Mouse (Mus musculus) neural tube, embryonic 13.5 days (tissue): ENCODE results near the gene Hist1h3d. TPM values are rescaled to one million over a fixed set of nuclear protein-coding genes. Genes with fewer than 3 reads are reported as not detected.
"Not testable (repeated sequence)": the region's sequence is repeated elsewhere in the genome, so short reads cannot be mapped to it uniquely, and the experiment has no call there.

Experiments
- ATAC-seq: fragments of 200-750 bp; cut with Nextera tagmentation; 2 replicates; pipeline ENCODE4 v1.8.0; 2017; ENCODE audit warnings: low read depth, mild to moderate bottlenecking, moderate TSS enrichment, moderate library complexity
- H3K27ac ChIP-seq: fragments of 300-500 bp; sonication (generic); replicated peaks from 2 replicates; pipeline ENCODE4 v1.5.1; 2015; ENCODE audit warnings: moderate library complexity, mild to moderate bottlenecking, inconsistent platforms
- H3K27me3 ChIP-seq: fragments of 300-500 bp; sonication (generic); 2 replicates; pipeline ENCODE4 v1.6.1; 2015; ENCODE audit warnings: mild to moderate bottlenecking, inconsistent platforms
- H3K36me3 ChIP-seq: fragments of 300-500 bp; sonication (generic); 2 replicates; pipeline ENCODE4 v1.6.1; 2015; ENCODE audit warnings: mild to moderate bottlenecking, inconsistent platforms
- H3K4me1 ChIP-seq: fragments of 300-500 bp; sonication (generic); replicated peaks from 2 replicates; pipeline ENCODE4 v1.6.1; 2015; ENCODE audit warnings: inconsistent platforms
- H3K4me2 ChIP-seq: fragments of 300-500 bp; sonication (generic); 2 replicates; pipeline ENCODE4 v1.6.1; 2015; ENCODE audit warnings: inconsistent platforms, mild to moderate bottlenecking, moderate library complexity
- H3K4me3 ChIP-seq: fragments of 300-500 bp; sonication (generic); 2 replicates; pipeline ENCODE4 v1.5.1; 2015; ENCODE audit warnings: mild to moderate bottlenecking, inconsistent platforms
- H3K9ac ChIP-seq: fragments of 300-500 bp; sonication (generic); 2 replicates; pipeline ENCODE4 v1.6.1; 2015; ENCODE audit warnings: moderate library complexity, mild to moderate bottlenecking, inconsistent platforms
- H3K9me3 ChIP-seq: fragments of 300-500 bp; sonication (generic); 2 replicates; pipeline ENCODE4 v1.6.1; 2016; ENCODE audit warnings: inconsistent platforms
- WGBS: fragments of 180-500 bp; shearing (Covaris S2); methylation state at CpG from one replicate; pipeline ENCODE4 v1.1.7; 2015; 5-methylcytosine and 5-hydroxymethylcytosine counted together
- polyA plus RNA-seq: library from polyadenylated mRNA; unstranded; fragments of >200 nt; fragmentation: Nextera tagmentation; extraction: Ambion mirVana; gene quantifications from 2 replicates; pipeline ENCODE4 v1.2.1, GENCODE M21; 2015

Gene Hist1h3d
- polyA plus RNA-seq, 1 experiment from 2014 or later: 2.0 TPM

- Histone ChIP-seq H3K27ac (peak overlapping the region; percentile 74), H3K4me1 (peaks cover 48% of the 10 kb centered on the region), H3K9ac (peak overlapping the region; percentile 61), H3K4me3 (peak overlapping the region; percentile 59), H3K9me3 (no peaks in the 10 kb centered on the region), H3K4me2 (peak overlapping the region; percentile 74), H3K36me3 (no peaks in the 10 kb centered on the region), H3K27me3 (no peaks in the 10 kb centered on the region)
- no peak for ATAC-seq
- WGBS: under 1% methylated on average over 15 of the region's 15 CpGs
These were observed 41.0 kb upstream of the Hist1h3d start for GRCm38 (mm10) chr13:23534368-23535131.

DNA sequence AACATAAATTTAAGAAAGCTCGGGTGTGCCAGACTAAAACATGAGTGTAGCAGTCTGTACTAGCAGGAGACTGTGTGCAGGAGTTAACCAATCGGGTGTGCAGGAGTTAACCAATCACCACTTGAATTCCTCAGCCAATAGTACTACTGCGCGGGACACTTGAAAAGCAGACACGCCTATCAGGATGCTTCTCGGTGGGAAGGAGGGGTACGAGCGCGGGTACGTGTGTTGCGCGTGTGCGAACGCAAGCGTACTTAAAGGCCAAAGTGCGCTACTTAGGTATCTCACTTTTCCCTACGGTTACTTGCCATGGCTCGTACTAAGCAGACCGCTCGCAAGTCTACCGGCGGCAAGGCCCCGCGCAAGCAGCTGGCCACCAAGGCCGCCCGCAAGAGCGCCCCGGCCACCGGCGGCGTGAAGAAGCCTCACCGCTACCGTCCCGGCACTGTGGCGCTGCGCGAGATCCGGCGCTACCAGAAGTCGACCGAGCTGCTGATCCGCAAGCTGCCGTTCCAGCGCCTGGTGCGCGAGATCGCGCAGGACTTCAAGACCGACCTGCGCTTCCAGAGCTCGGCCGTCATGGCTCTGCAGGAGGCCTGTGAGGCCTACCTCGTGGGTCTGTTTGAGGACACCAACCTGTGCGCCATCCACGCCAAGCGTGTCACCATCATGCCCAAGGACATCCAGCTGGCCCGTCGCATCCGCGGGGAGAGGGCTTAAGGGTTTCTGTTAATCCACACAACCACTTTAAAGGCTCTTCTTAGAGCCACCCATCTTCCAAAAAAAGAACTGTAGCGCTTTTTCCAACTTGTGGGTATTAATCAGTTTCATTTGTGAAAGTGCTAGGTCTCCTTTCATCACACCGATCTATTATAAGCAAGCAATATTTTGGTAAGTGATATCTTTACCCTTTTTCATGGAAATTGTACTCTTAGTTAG, 40.2 kb upstream of the Hist1h3d start, which contains the start of gene Hist1h3g:
TSS of gene Hist1h3g (plus strand) at position 286 of the 939 bp plus-strand sequence.
- not testable (repeated sequence) for H3K27me3 ChIP-seq, H3K9me3 ChIP-seq, H3K36me3 ChIP-seq
- under 1% methylated on average over 53 of the region's 62 CpGs for whole genome bisulfite sequencing
- ATAC-seq: peak; percentile 89
- Histone ChIP-seq H3K4me3 (peak within 1 kb of the TSS; percentile 59), H3K4me1 (peaks cover 42% of the 10 kb centered on the region), H3K27ac (peak within 1 kb of the TSS; percentile 74), H3K9ac (peak within 1 kb of the TSS; percentile 61), H3K4me2 (peak within 1 kb of the TSS; percentile 74)

DNA sequence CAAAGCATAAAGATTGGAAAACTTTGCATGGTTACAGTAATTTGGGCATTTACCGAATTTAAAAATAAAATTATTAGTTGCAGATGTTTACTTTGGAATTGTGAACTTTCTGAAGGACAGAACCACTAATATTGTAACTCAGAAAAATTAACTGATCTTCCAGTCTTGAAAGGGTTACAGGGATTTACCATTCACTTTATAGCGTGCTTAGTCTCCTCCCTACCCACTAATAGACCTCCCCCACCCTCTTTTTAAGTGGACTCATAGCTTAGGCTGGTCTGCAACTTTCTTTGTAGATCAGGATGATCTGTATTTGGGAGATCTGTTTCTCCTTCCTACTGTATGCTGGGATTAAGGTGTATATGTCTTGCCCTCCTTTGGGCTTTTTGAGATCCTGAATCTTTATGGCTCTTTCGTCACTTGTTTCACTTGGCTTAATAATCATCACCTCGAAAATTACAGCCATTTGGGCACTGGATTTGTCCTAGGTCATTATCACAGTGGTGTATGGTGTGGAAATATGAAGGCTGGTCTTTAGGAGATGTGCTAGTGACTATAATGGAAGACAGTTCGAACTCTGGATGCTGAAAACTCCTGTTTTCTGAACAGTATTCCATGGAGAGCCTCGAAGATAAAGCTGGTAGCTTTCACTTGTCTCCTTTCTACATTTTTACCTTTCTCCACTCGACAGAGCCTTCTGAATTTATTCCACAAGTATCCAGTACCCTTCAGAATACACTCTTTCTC, 39.3 kb upstream of the Hist1h3d start:
- H3K9ac ChIP-seq: peak overlapping the region; percentile 55; the same call in 1 of the 2 replicates
- no peaks in the 10 kb centered on the region for H3K9me3 ChIP-seq
- ATAC-seq: no peak
- H3K4me2 ChIP-seq: peak overlapping the region; percentile 74
- H3K4me3 ChIP-seq: peak overlapping the region; percentile 59
- H3K4me1 ChIP-seq: peaks cover 42% of the 10 kb centered on the region
- H3K27me3 ChIP-seq: no peaks in the 10 kb centered on the region
- H3K36me3 ChIP-seq: no peaks in the 10 kb centered on the region
- H3K27ac ChIP-seq: no peak overlapping the region
- WGBS: 21% methylated on average over 7 of the region's 7 CpGs

DNA sequence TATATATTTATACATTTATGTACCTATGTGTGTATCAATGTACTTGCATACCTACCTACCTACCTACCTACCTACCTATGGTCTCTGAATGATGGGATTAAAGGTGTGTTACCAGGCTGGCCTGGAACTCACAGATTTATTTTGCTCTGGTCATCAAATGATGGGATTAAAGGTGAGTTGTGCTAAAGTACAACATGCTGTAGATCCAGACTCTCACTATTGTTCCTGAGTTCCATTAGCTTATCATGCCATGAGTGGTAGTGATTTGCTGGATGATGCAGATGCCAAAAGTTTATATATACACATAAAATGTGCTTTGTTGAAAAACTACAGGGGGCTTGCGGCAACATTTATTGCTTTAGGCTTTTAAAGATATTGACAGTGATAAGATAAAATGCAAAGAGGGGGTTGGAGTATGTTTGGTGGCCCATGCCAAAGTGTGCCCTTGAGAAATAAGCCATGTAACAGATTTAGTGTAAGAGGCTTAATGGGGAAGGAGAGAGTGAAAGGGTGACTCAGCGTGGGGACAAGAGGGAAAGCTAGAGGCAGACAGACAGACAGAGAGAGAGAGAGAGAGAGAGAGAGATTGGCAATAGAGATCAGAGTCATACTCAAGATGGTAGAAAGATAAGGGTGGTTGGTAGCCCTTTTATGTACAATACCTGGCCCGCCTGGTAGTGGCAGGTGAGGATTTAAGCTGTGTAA, 38.4 kb upstream of the Hist1h3d start:
- H3K36me3 ChIP-seq: no peaks in the 10 kb centered on the region
- 0 out of 2 replicates have a peak overlapping the region, but pooled peaks have one; percentile 9 for H3K9ac ChIP-seq
- no peak overlapping the region for H3K27ac ChIP-seq
- WGBS: 87% methylated on average over 3 of the region's 3 CpGs
- no peaks in the 10 kb centered on the region for H3K27me3 ChIP-seq
- no peak for ATAC-seq
- H3K4me1 ChIP-seq: peaks cover 39% of the 10 kb centered on the region
- no peaks in the 10 kb centered on the region for H3K9me3 ChIP-seq
- H3K4me3 ChIP-seq: no peak overlapping the region; the same call in 1 of the 2 replicates
- H3K4me2 ChIP-seq: peak overlapping the region; percentile 74

- H3K27ac ChIP-seq: no peak overlapping the region
- no peak overlapping the region for H3K9ac ChIP-seq
- H3K4me1 ChIP-seq: peaks cover 34% of the 10 kb centered on the region
- 71% methylated on average over 5 of the region's 5 CpGs for WGBS
- H3K4me3 ChIP-seq: no peak overlapping the region
- no peak for ATAC-seq
- H3K9me3 ChIP-seq: no peaks in the 10 kb centered on the region
- no peak overlapping the region for H3K4me2 ChIP-seq
- H3K36me3 ChIP-seq: no peaks in the 10 kb centered on the region
- H3K27me3 ChIP-seq: no peaks in the 10 kb centered on the region
These were observed 37.3 kb upstream of the Hist1h3d start for GRCm38 (mm10) chr13:23538249-23538648.

DNA sequence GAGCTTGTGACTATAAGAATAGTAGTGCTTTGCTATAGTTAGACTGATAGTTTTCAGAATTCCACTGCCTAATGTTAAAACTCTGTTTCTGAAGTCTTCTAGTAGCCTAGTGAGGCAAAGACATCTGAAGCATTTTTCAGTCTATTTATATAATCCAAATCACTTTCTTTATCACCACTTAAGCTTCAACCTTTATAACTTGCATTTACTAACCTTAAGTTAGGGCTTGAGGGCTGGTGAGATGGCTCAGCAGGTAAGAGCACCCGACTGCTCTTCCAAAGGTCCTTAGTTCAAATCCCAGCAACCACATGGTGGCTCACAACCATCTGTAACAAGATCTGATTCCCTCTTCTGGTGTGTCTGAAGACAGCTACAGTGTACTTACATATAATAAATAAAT, 35.7 kb upstream of the Hist1h3d start:
- peaks cover 23% of the 10 kb centered on the region for H3K4me1 ChIP-seq
- not testable (repeated sequence) for H3K4me2 ChIP-seq, ATAC-seq, H3K4me3 ChIP-seq, H3K36me3 ChIP-seq, H3K27me3 ChIP-seq, H3K27ac ChIP-seq, H3K9ac ChIP-seq, H3K9me3 ChIP-seq
- WGBS: 58% methylated on average over 1 of the region's 1 CpGs

GRCm38 (mm10) chr13:23541497-23541896, 34.1 kb upstream of the Hist1h3d start:
- Histone ChIP-seq H3K4me3 (no peak overlapping the region), H3K9me3 (no peaks in the 10 kb centered on the region), H3K36me3 (no peaks in the 10 kb centered on the region), H3K4me1 (peaks cover 13% of the 10 kb centered on the region), H3K9ac (no peak overlapping the region), H3K4me2 (no peak overlapping the region), H3K27ac (no peak overlapping the region), H3K27me3 (no peaks in the 10 kb centered on the region)
- no peak for ATAC-seq
- WGBS: 90% methylated on average over 3 of the region's 3 CpGs

DNA sequence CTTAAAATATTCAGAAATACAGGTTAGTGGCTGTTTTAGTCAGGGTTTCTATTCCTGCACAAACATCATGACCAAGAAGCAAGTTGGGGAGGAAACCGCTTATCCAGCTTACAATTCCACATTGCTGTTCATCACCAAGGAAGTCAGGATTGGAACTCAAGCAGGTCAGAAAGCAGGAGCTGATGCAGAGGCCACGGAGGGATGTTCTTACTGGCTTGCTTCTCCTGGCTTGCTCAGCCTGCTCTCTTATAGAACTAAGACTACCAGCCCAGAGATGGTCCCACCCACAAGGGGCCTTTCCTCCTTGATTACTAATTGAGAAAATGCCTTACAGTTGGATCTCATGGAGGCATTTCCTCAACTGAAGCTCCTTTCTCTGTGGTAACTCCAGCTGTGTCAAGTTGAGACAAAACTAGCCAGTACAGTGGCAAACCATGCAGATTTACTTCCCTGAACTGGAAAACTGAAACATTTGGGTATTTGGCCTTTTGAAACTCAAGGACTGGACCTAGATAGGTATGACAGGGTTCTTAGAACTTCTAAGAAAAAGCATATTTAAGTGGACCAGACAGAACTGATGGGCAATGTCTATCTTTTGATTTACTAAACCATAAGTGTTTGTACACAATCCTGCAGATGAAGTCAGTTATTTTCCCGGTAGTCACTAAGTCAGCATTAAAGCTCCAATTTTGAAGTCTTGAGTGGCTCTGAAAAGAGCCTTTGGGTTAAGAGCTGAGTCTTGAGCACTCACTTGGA, 33.2 kb upstream of the Hist1h3d start:
- peak overlapping the region; percentile 74 for H3K27ac ChIP-seq
- not testable (repeated sequence) for H3K9me3 ChIP-seq
- H3K9ac ChIP-seq: peak overlapping the region; percentile 66

DNA sequence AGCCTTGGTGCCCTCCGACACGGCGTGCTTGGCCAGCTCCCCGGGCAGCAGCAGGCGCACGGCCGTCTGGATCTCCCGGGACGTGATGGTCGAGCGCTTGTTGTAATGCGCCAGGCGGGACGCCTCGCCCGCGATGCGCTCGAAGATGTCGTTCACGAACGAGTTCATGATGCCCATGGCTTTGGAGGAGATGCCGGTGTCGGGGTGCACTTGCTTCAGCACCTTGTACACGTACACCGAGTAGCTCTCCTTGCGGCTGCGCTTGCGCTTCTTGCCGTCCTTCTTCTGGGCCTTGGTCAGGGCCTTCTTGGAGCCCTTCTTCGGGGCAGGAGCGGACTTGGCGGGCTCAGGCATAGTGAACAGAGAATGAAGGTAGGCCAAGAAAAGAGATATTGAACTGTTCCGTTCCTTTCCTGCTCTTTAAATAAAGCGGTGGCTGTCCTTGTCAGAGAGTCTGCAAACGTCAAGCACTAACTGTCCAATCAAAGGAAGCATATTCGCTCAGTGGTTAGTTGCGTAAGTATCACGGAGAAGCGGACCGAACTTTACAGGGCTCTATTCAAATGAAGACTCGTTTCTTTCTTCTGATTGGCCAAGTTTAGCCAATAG, 32.5 kb upstream of the Hist1h3d start, which contains the start of gene Hist1h2bh:
TSS of gene Hist1h2bh (minus strand) at position 394 of the 609 bp plus-strand sequence.
- peak; percentile 90 for ATAC-seq
- WGBS: under 1% methylated on average over 34 of the region's 42 CpGs

More for the DNA sequence above, 33.2 kb upstream of the Hist1h3d start:
- H3K27me3 ChIP-seq, H3K4me1 ChIP-seq, H3K36me3 ChIP-seq, ATAC-seq: not testable (repeated sequence)
- H3K4me3 ChIP-seq: peak overlapping the region; percentile 46
- WGBS: 6% methylated on average over 3 of the region's 3 CpGs
- peak overlapping the region; percentile 67 for H3K4me2 ChIP-seq

GRCm38 (mm10) chr13:23543965-23544786, 31.4 kb upstream of the Hist1h3d start, which contains the start of gene Hist1h3f:
Gene Hist1h3f, plus strand, starts transcription at chr13:23544052.
- peak within 1 kb of the TSS; percentile 48 for H3K4me3 ChIP-seq
- peak within 1 kb of the TSS; percentile 78 for H3K9ac ChIP-seq
- peaks cover 6% of the 10 kb centered on the region for H3K4me1 ChIP-seq
- H3K27ac ChIP-seq: peak within 1 kb of the TSS; percentile 92
- no peaks in the 10 kb centered on the region for H3K27me3 ChIP-seq
- under 1% methylated on average over 31 of the region's 45 CpGs for WGBS
- peak within 1 kb of the TSS; percentile 67 for H3K4me2 ChIP-seq
- no peaks in the 10 kb centered on the region for H3K9me3 ChIP-seq
- peak; percentile 95 for ATAC-seq
- no peaks in the 10 kb centered on the region for H3K36me3 ChIP-seq

More for the DNA sequence above, 32.5 kb upstream of the Hist1h3d start, which contains the start of gene Hist1h2bh:
- Histone ChIP-seq H3K4me3 (peak within 1 kb of the TSS; percentile 48), H3K4me2 (peak within 1 kb of the TSS; percentile 67), H3K9ac (peak within 1 kb of the TSS; percentile 67), H3K27ac (peak within 1 kb of the TSS; percentile 92)
- H3K4me1 ChIP-seq, H3K27me3 ChIP-seq, H3K36me3 ChIP-seq, H3K9me3 ChIP-seq: not testable (repeated sequence)
